Mouse (Mus musculus) ES-Bruce4 (cell line): ENCODE results near the gene Rnf181.

Experiments used
- CTCF ChIP-seq: IDR thresholded peaks from one replicate; pipeline ENCODE4 v1.8.1; 2011; ENCODE audit warnings: low read depth, low read length
- POLR2A ChIP-seq: IDR thresholded peaks from one replicate; pipeline ENCODE4 v1.8.1; 2011; ENCODE audit warnings: low read length; ENCODE audit not compliant: insufficient read depth

DNA sequence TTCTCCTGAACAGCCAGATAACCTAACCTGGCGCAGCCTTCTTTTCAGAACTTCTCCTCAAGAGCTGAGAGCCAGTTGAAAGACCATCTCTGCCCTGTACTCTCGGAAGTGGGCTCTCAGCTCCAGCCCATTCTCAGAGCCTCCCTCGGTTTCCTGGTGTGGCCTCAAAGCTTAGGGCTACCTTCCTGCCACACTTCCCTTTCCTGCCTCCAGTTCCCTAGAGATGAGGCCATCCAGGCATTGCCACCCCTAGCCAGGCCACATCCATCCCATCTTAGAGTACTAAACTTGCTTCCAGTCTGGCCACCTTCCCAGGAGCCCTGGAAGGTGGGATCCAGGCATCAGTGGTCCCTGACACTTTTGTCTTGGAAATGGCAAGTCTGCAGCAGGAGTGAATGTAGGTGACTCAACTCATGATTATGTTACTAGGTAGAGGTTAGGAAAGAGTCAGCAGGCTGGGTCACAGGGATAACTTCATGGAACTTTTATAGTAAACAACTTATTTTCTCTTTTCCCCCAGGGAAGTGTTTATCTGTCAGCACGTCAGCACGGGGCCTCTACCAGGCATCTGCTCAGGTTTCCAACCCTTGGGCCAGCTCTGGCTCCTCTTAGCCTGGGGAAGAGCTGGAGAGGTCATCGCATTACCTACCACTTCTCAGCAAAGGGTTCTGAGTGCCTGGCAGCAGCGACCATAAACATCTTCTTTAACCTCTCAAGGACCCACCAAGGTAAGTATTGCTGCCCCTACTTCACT, 12.8 kb upstream of the Rnf181 start:
- TF ChIP-seq CTCF, result no peak
- no peak for TF ChIP-seq POLR2A
